Mouse (Mus musculus): ENCODE measurements at regions not wholly inside any gene's neighbourhood (a gene's known extent, or its start where the extent isn't known, plus 50 kb on each side); places are given as distances from the start of the nearest gene placed in this dataset.

DNA sequence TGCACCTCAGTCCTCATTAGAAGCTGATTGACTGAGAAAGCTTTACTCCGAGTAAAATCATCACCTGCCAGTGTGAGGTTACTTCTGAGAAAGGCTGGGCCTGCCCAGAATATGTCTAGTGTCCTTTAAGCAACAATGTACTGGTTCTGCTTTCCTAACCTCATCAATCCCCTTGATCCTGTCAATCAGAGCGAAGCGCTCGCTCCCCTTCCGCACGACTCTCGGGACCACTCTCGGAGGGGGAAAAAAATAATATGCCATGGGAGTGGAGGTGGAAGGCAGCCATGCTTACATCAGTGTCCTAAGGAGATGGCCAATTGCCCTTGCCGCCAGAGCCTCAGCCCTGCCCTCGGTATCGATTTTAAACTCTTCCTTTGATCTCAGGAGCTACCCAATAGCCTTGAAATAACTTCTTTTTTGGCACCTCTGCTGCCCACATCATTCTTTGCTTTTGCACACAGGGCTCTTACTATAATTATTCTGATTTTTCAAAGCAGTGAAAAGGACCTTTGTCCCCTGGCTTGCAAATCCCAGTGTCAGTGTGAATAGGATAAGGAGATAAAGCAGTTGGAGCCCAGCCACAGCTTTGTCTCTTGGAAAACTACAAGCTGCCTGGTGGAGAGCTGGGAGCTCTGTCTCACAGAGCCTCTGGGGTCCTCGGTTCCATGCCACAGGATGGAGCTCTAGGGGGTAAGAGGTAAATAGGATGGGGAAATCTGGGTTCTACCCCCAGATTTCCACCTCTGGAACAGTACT is 80.5 kb upstream of the Mon1b start:
- TF ChIP-seq CTCF (IDR thresholded peaks at IDR 0.05; ENCODE audit: low read depth) = no peak
- no peak for TF ChIP-seq EP300 (IDR thresholded peaks at IDR 0.05; ENCODE audit: low read depth)

Measured in liver, postnatal 0 days (tissue).